Mouse (Mus musculus): Measurements from ENCODE around the gene Slc17a8. TPM values are rescaled to one million over a fixed set of nuclear protein-coding genes. Genes with fewer than 3 reads are reported as not detected.

Slc17a8 gene
- polyA plus RNA-seq, 1 experiment, result not detected

DNA sequence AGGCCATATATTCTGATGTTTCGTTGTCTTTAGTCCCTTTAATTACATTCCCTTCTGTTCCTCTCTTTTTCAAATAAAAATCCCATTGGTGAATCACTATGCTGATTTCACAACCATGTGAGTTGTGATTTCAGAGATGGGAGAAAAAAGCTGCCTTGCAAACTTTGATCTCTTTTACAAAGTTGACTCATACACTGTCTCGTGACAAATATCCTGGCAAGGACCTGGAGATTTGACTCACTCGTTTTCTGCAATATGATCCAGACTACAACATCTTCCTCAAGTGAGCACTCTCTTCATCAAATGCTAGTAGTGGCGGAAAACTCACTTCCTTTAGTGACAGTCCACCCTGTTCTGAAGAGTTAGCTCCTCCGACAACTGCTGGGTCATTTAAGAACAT is 21.7 kb downstream of the Slc17a8 start:
- Histone ChIP-seq H3K9ac (ENCODE audit: low read depth, poor library complexity, severe bottlenecking) (no peak overlapping the region), H3K27ac (ENCODE audit: insufficient read depth, low read length) (no peak overlapping the region), H3K4me3 (ENCODE audit: low read depth, low read length) (no peak overlapping the region), H3K27me3 (ENCODE audit: control insufficient read depth, insufficient read depth, low read length, poor library complexity, severe bottlenecking) (no peaks in the 10 kb centered on the region), H3K4me1 (ENCODE audit: control insufficient read depth, insufficient read depth, low read length) (no peaks in the 10 kb centered on the region), H3K9me3 (replicated peaks; ENCODE audit: control insufficient read depth, insufficient read depth, low read length, poor library complexity, severe bottlenecking) (no peaks in the 10 kb centered on the region), H3K36me3 (ENCODE audit: control insufficient read depth, insufficient read depth, low read length, poor library complexity, severe bottlenecking) (no peaks in the 10 kb centered on the region)
- TF ChIP-seq EP300 (IDR thresholded peaks at IDR 0.05; ENCODE audit: insufficient read depth, low read depth, low read length), result no peak
- TF ChIP-seq POLR2A (IDR thresholded peaks at IDR 0.05; ENCODE audit: insufficient read depth, low read length), result no peak
- TF ChIP-seq CTCF (IDR thresholded peaks at IDR 0.05; ENCODE audit: low read depth, low read length), result no peak

DNA sequence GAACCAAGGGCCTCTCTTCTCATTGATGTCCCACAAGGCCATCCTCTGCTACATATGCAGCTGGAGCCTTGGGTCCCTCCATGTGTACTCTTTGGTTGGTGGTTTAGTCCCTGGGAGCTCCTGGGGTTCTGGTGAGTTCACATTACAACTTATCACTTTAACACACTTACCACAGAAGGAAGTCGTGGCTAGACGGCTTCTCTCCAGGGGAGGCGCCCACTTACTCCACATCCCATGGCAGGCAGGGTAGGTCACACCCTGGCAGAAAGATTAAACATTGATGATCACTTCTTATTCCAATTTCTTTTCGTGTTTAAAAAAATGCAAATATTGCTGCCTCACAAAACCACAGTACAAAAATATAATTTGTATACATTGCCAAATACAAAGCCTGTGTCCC is 23.8 kb downstream of the Slc17a8 start:
- Histone ChIP-seq H3K9ac (ENCODE audit: low read depth, poor library complexity, severe bottlenecking) (no peak overlapping the region), H3K27ac (ENCODE audit: insufficient read depth, low read length) (no peak overlapping the region), H3K4me3 (ENCODE audit: low read depth, low read length) (no peak overlapping the region), H3K9me3 (replicated peaks; ENCODE audit: control insufficient read depth, insufficient read depth, low read length, poor library complexity, severe bottlenecking) (no peaks in the 10 kb centered on the region), H3K36me3 (ENCODE audit: control insufficient read depth, insufficient read depth, low read length, poor library complexity, severe bottlenecking) (no peaks in the 10 kb centered on the region), H3K27me3 (ENCODE audit: control insufficient read depth, insufficient read depth, low read length, poor library complexity, severe bottlenecking) (no peaks in the 10 kb centered on the region), H3K4me1 (ENCODE audit: control insufficient read depth, insufficient read depth, low read length) (no peaks in the 10 kb centered on the region)
- TF ChIP-seq EP300 (IDR thresholded peaks at IDR 0.05; ENCODE audit: insufficient read depth, low read depth, low read length), result no peak
- no peak for TF ChIP-seq CTCF (IDR thresholded peaks at IDR 0.05; ENCODE audit: low read depth, low read length)

DNA sequence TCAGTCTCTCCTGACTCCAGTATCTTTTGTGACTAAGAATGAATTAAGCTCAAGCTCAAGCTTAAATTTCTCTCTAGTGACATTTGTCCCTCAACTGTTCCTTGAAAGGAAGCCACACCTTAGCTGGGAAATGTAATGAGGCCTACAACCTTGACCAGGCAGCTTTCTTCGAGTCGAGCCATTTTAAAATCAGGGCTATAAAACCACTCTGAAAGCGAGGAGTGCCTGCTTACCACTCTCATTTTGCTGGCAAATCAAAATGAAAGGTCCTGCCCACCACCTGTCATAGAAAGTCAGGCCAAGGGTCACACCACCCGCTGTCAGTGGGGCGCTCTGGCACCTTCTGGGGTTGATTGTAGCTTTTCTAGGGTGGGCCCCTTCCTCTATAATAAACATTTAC is 25.1 kb downstream of the Slc17a8 start:
- no peak for TF ChIP-seq EP300 (IDR thresholded peaks at IDR 0.05; ENCODE audit: insufficient read depth, low read depth, low read length)
- TF ChIP-seq CTCF (IDR thresholded peaks at IDR 0.05; ENCODE audit: low read depth, low read length), result no peak
- no peak for TF ChIP-seq POLR2A (IDR thresholded peaks at IDR 0.05; ENCODE audit: insufficient read depth, low read length)
- Histone ChIP-seq H3K4me3 (ENCODE audit: low read depth, low read length) (no peak overlapping the region), H3K9me3 (replicated peaks; ENCODE audit: control insufficient read depth, insufficient read depth, low read length, poor library complexity, severe bottlenecking) (no peaks in the 10 kb centered on the region), H3K4me1 (ENCODE audit: control insufficient read depth, insufficient read depth, low read length) (no peaks in the 10 kb centered on the region), H3K9ac (ENCODE audit: low read depth, poor library complexity, severe bottlenecking) (no peak overlapping the region), H3K27ac (ENCODE audit: insufficient read depth, low read length) (no peak overlapping the region), H3K36me3 (ENCODE audit: control insufficient read depth, insufficient read depth, low read length, poor library complexity, severe bottlenecking) (no peaks in the 10 kb centered on the region), H3K27me3 (ENCODE audit: control insufficient read depth, insufficient read depth, low read length, poor library complexity, severe bottlenecking) (no peaks in the 10 kb centered on the region)

DNA sequence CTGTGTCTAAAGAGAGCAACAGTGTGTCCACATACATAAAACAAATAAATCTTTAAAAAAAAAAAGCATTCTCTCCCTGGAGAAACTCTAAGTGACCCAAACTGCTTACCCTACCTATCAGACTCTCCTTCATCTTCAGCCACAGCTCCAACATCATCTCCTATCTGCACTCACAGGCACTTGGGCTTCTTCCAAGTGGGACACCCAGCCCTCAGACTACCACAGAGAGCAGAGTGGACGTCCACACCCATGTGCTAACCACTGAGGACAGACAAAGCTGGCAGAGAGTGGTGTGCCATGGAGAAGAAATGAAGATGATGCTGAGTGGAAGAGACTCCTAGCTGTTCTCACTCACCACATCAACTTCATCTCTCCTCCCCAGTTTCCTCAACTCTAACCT is 25.5 kb downstream of the Slc17a8 start:
- Histone ChIP-seq H3K27me3 (ENCODE audit: control insufficient read depth, insufficient read depth, low read length, poor library complexity, severe bottlenecking) (no peaks in the 10 kb centered on the region), H3K36me3 (ENCODE audit: control insufficient read depth, insufficient read depth, low read length, poor library complexity, severe bottlenecking) (no peaks in the 10 kb centered on the region), H3K4me1 (ENCODE audit: control insufficient read depth, insufficient read depth, low read length) (no peaks in the 10 kb centered on the region), H3K9ac (ENCODE audit: low read depth, poor library complexity, severe bottlenecking) (no peak overlapping the region), H3K4me3 (ENCODE audit: low read depth, low read length) (no peak overlapping the region), H3K27ac (ENCODE audit: insufficient read depth, low read length) (no peak overlapping the region), H3K9me3 (replicated peaks; ENCODE audit: control insufficient read depth, insufficient read depth, low read length, poor library complexity, severe bottlenecking) (no peaks in the 10 kb centered on the region)
- no peak for TF ChIP-seq CTCF (IDR thresholded peaks at IDR 0.05; ENCODE audit: low read depth, low read length)
- TF ChIP-seq POLR2A (IDR thresholded peaks at IDR 0.05; ENCODE audit: insufficient read depth, low read length), result no peak
- TF ChIP-seq EP300 (IDR thresholded peaks at IDR 0.05; ENCODE audit: insufficient read depth, low read depth, low read length), result no peak

DNA sequence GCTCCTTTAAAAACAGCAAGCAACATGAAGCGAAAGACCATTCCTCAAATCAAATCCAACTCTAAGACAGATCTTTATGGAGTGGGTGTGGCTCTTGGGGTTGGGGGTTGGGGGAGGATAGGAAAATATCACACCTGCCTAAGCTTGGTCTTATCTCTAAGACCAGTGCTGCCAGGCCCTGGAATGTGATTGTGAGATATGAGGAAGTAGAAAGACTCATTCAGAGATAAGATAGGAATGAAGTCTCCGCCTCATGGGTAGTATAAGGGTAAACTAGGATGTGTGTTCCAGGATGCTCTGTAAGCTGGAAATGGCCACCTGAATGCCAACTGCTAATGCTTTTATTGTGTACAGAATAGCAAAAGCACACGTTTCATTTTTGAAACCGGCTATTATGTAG is 26.7 kb downstream of the Slc17a8 start:
- Histone ChIP-seq H3K4me3 (ENCODE audit: low read depth, low read length) (no peak overlapping the region), H3K27me3 (ENCODE audit: control insufficient read depth, insufficient read depth, low read length, poor library complexity, severe bottlenecking) (no peaks in the 10 kb centered on the region), H3K9me3 (replicated peaks; ENCODE audit: control insufficient read depth, insufficient read depth, low read length, poor library complexity, severe bottlenecking) (no peaks in the 10 kb centered on the region), H3K27ac (ENCODE audit: insufficient read depth, low read length) (no peak overlapping the region), H3K4me1 (ENCODE audit: control insufficient read depth, insufficient read depth, low read length) (no peaks in the 10 kb centered on the region), H3K36me3 (ENCODE audit: control insufficient read depth, insufficient read depth, low read length, poor library complexity, severe bottlenecking) (no peaks in the 10 kb centered on the region), H3K9ac (ENCODE audit: low read depth, poor library complexity, severe bottlenecking) (no peak overlapping the region)
- TF ChIP-seq EP300 (IDR thresholded peaks at IDR 0.05; ENCODE audit: insufficient read depth, low read depth, low read length), result no peak
- TF ChIP-seq CTCF (IDR thresholded peaks at IDR 0.05; ENCODE audit: low read depth, low read length), result no peak
- TF ChIP-seq POLR2A (IDR thresholded peaks at IDR 0.05; ENCODE audit: insufficient read depth, low read length), result no peak

DNA sequence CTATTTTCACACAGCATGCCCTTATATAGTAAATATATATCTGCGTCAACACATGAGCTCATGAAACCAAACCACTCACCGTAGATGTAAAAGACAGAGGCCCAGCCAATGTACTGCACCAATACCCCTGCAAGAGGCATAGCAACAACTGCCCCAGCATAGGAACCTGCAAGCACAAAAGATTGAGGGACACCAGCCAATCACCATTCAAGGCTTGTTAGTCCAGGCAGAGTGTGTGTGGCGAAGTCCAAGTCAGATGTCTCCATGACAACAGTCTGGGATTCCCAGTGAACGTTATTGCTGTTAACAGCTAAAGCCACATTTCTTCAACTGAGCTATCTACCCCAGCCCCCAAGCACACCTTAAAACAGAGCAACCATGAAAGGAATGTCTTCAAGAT is 28.3 kb downstream of the Slc17a8 start:
- no peak overlapping the region for H3K27ac ChIP-seq (ENCODE audit: insufficient read depth, low read length)
- no peak overlapping the region for H3K4me3 ChIP-seq (ENCODE audit: low read depth, low read length)
- TF ChIP-seq EP300 (IDR thresholded peaks at IDR 0.05; ENCODE audit: insufficient read depth, low read depth, low read length) (no peak), CTCF (IDR thresholded peaks at IDR 0.05; ENCODE audit: low read depth, low read length) (no peak), POLR2A (IDR thresholded peaks at IDR 0.05; ENCODE audit: insufficient read depth, low read length) (no peak)

More for the DNA sequence above, 28.3 kb downstream of the Slc17a8 start:
- Histone ChIP-seq H3K9ac (ENCODE audit: low read depth, poor library complexity, severe bottlenecking) (no peak overlapping the region), H3K27me3 (ENCODE audit: control insufficient read depth, insufficient read depth, low read length, poor library complexity, severe bottlenecking) (no peaks in the 10 kb centered on the region), H3K4me1 (ENCODE audit: control insufficient read depth, insufficient read depth, low read length) (no peaks in the 10 kb centered on the region), H3K36me3 (ENCODE audit: control insufficient read depth, insufficient read depth, low read length, poor library complexity, severe bottlenecking) (no peaks in the 10 kb centered on the region), H3K9me3 (replicated peaks; ENCODE audit: control insufficient read depth, insufficient read depth, low read length, poor library complexity, severe bottlenecking) (no peaks in the 10 kb centered on the region)
